Mouse (Mus musculus): Measurements from ENCODE around the gene Fus.

DNA sequence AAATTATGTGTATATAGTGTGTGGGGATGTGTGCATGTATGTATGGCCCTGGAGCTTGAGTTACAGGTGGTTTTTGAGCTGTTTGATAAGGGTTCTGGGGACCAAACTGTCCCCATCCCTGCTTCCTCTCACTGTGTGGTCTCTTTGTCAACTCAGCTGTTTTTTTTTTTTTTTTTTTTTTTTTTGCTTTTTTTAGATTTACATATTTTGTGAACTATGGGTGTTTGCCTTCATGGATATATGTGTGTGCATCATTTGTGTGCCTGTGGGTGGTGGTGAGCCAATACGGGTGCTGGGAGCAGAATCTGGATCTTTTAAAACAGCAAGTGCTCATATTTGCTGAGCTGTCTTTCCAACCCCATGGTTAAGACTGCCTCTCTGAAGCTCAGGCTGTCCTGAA, 21.6 kb downstream of the Fus start:
- TF ChIP-seq CTCF (IDR thresholded peaks at IDR 0.05; ENCODE audit: extremely low read depth, insufficient read length, insufficient replicate concordance, low read depth, low read length) (no peak), POLR2A (IDR thresholded peaks at IDR 0.05; ENCODE audit: low read depth, low read length) (no peak)
